Mouse (Mus musculus) adrenal gland, postnatal 14 days (tissue): Measurements from ENCODE around the gene Prrt4. TPM values are rescaled to one million over a fixed set of nuclear protein-coding genes. Genes with fewer than 3 reads are reported as not detected.
A peak's percentile ranks its signal among the peaks of the same experiment; 100 is the strongest.

Source experiments
- DNase-seq: peaks from one replicate; pipeline ENCODE4 v3.0.0; 2021; ENCODE audit warnings: mixed read lengths
- microRNA-seq, 2 experiments: library from miRNA; unstranded; fragments of <30 nt; microRNA quantifications; one replicate each; pipeline ENCODE4 v1.2.0; 2021
- total RNA-seq: library from RNA; stranded (reverse); gene quantifications from 2 replicates; pipeline ENCODE4 v1.2.3, GENCODE M21; 2021

Gene Prrt4
- total RNA-seq, 1 experiment from 2014 or later, result 4.9 TPM

DNA sequence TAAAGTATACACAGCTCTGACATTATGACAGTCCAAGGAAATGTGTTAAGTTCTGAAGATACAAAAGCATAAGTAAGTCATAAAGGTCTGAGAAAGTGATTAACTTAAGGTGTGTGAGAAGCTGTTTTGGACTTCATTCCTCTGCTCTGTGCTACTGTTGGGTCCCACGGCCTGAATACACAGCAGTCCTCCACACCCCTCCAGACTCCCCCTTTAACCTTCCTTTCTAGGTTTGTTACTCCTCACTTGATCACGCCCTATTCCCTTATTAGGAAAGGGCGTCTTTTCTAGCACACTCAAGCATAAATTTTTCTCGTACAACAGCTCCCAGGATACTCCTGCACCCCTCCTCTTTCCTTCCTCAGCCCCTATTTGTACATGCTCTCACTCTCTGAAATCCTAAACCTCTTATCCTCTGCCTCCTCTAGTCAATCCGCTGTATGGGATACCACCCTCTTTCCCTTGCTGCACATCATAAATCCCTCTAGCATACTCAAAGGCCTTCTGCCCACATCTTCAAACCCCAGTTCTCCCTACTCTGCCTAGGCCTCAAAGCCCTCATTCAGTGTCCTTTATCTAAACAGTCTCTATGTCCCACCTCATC, 31.9 kb downstream of the Prrt4 start:
- no peak for DNase-seq

DNA sequence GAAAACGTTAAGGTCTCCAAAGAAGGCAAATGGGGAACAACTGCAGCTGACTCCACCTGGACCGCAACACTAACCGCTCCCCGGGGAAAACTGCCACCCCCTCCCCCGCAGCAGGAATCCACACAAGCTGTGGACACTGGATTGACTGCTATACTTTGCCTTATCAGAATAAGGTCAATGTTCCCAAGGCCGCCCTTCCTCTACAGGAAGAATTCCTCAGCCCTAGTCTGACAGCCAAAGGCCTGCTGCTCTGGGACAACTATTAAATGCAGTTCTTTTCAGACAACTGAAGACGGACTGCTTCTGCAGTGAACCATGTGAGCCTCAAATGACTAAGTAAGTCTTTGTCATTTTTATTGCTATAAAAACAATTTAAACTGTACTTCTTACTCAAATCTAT, 32.7 kb downstream of the Prrt4 start:
- peak; percentile 56 for DNase-seq

DNA sequence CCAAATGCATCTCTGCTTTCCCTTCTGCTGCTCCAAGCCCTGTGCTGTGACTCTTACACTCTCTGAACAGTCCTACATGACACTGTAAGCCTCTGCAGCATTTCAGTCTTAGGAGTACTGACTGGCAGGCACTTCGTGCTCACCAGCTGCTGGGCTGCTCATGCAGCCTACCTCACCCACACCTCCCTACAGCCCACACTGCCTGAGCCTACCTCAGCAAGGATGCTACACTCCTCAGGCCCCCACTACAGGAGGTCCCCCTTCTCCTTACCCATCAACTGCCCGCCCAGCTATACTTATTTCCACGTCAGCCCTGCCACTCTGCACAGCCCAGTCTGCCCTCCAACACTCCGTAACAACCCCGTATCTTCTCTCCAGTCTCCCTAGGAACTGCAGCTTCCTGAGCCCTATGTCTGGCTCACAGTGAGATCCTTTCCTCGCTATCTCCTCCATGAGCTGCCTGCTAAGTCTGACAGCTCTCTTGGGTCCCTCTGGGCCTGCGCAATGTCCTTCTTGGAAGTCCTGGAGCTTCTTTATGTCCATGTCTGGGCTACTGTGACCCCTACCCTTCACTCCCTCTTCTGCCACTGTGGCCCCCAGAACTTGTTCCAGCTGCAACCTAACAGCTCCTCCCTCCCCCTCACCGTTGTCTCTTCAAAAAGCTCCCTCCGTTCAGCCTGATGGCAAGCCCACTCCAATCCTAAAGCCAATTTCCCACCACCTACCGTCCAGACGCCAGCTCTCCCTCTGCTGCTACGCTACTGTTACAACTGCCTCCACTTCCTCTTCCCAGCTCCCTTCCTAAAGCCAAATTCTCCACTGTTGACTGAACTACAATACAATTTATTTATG, 33.7 kb downstream of the Prrt4 start:
- DNase-seq, result no peak

DNA sequence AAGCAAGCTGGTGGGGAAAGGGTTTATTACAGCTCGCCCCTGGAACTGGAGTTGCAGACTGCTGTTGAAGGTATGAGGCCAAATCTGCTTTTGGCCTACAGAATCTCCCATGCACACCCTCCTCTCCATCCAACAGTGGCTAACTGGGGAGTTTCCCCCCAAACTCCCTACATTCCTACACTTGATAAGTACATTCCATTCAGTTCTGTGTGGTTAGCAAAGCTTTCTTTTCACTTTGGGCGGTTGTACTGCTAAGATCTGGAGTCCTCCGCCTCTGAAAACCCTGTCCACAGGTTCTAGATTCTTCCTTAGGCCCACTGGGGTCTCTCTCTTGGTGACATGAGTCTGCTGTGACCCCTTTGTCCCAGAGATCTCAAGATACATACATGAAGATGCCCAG, 34.4 kb downstream of the Prrt4 start:
- DNase-seq, result no peak

DNA sequence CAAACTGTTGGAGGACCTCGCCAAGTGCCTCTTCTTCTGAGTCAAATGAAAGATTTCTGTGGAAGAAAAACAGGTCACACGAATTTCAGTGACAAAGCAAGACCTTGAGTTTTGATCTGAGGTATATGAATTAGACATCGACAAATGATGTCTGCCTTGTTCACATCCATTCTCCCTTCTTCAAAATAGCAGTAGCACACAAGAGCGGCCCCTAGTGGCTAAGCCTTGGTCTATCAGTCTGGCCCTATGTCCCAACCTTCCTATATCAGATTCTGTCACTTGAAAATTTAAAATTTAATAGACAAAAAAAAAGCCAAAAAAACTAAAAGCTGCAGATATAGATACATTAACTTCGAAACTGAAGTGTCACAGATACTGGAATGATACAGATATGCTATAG, 35.8 kb downstream of the Prrt4 start:
- peak; percentile 82 for DNase-seq

DNA sequence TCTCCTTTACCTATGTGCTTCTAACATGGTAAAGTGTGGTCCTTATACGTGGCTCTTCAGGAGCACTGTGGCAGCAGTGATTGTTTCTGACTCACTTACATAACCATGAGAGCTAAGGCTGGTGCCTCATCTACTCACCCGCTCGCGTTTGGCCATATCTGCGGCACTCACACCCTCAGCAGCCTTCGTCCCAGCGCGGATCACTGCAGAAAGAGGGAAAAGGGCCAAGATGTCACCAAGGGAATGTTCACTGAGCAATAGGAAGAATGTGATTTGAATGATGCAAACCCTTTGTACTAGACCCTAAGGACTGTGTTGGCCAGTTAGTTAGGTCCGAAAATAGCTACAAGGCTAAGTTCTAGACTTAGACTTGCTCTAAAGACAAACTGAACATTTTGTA, 41.9 kb downstream of the Prrt4 start:
- DNase-seq, result peak; percentile 54

DNA sequence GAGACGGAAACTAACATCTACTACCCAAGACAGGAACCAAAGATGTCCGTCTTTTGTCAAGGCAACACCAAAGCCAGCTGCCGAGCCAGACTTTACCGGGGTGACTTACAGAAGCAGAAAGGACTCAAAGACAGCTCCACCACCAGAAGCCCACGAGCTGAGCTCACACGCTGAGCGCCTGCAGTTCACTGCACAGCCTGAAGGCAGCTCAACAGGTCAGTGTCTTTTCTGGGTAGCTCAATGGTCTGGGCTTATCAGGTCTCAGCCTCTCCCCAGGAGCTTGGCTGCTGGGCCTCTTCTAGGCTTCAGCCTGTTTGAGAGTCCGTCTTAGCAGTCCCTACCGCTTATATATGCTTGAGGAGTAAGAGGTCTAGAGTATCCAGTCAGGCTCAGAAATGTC, 46.3 kb downstream of the Prrt4 start:
- no peak for DNase-seq

DNA sequence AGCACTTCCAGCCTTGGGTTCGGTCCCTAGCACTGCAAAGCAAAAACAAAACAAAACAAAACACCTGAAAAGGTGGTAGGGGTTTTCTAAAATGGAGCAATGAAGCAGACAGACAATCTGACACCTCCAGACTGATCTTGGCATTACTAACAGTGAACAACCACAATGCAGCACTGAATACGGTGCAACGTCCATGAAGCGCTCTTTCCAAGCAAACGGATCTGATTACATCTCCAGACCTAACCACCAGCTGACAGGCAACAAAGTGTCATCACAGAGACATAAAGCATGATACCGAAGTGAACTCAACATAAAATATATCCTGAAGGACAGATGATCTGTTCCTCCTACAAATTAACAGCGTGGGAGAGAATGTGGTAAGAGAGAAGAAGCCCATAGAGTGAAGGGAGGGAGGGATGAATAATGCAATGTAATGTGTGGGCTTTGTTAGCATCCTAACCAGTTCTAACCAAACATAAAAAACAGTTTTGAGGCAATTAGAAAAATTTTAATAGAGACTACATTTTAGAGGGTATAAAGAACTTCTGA, 52.4 kb downstream of the Prrt4 start:
- DNase-seq, result no peak

DNA sequence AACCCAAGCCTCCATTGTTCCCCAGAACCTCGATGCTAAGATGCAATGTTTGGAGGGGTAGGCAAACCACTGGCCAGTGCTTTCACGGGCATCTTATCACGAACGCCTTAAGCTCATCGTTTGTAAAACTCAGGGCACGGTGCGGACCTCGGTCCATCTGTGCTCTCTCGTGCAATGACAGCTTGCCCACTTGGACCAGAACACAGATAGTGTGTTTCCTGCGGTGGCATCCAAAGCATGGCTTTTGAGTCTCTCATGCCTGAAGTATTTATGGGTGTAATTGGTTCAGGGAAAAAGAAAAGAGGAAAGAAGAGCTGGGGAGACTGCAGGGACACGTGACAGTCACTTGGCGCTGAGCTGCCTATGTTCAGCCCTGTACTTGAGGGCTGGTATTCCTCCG, 59.4 kb downstream of the Prrt4 start:
- no peak for DNase-seq

Small RNA genes within 50 kb of the gene (microRNA-seq; reads per million reads assigned to microRNA genes)
- gene Gm24303, result 0 reads per million in 2 experiments

Other genes starting within 250 kb of the Prrt4 start
- gene Lep, start 119.4 kb downstream of the Prrt4 start, total RNA-seq, result 5.9 and 17.0 TPM in 2 replicates
- gene Rbm28, start 14.6 kb downstream of the Prrt4 start, total RNA-seq, result 29.7 and 31.8 TPM in 2 replicates
- gene Impdh1, start 36.8 kb upstream of the Prrt4 start, total RNA-seq, result 252 and 482 TPM in 2 replicates
- gene Hilpda, start 92.9 kb upstream of the Prrt4 start, total RNA-seq, result 5.0 and 10.4 TPM in 2 replicates
- gene Fam71f2, start 100.0 kb upstream of the Prrt4 start, total RNA-seq, result 0.41 TPM in 1 of 2 replicates, not detected in the other
- not detected in 2 replicates for gene Fam71f1, start 139.6 kb upstream of the Prrt4 start, total RNA-seq
- 165 and 171 TPM in 2 replicates for gene Calu, start 168.5 kb upstream of the Prrt4 start, total RNA-seq
- not detected in 2 replicates for gene Opn1sw, start 208.9 kb upstream of the Prrt4 start, total RNA-seq
- gene Ccdc136, start 216.7 kb upstream of the Prrt4 start, total RNA-seq, result 4.9 and 6.3 TPM in 2 replicates